Mouse (Mus musculus) frontal cortex, postnatal 25 days (tissue): ENCODE measurements at regions not wholly inside any gene's neighbourhood (a gene's known extent, or its start where the extent isn't known, plus 50 kb on each side); places are given as distances from the start of the nearest gene placed in this dataset.

Experiments
- DNase-seq, 2 experiments: peaks; one replicate each; pipeline ENCODE4 v3.0.0; 2022; ENCODE audit warnings: low spot score in 2 of 2

GRCm38 (mm10) chr17:45866876-45867652 lies 133.4 kb upstream of the 1600014C23Rik start:
- no peak for DNase-seq

- no peak for DNase-seq
Observed at GRCm38 (mm10) chr17:45866346-45866745, 132.7 kb upstream of the 1600014C23Rik start.

- DNase-seq = no peak
Observed at GRCm38 (mm10) chr17:45865944-45866343, 132.3 kb upstream of the 1600014C23Rik start.

GRCm38 (mm10) chr17:45863471-45864205 lies 130.0 kb upstream of the 1600014C23Rik start:
- no peak for DNase-seq

- no peak for DNase-seq
Observed at GRCm38 (mm10) chr17:45863031-45863430, 129.4 kb upstream of the 1600014C23Rik start.

GRCm38 (mm10) chr17:45859441-45859840 lies 125.8 kb upstream of the 1600014C23Rik start:
- no peak for DNase-seq

- DNase-seq = no peak
Observed at GRCm38 (mm10) chr17:45853931-45854653, 120.4 kb upstream of the 1600014C23Rik start.

GRCm38 (mm10) chr17:45852402-45852801 lies 118.8 kb upstream of the 1600014C23Rik start:
- DNase-seq = no peak

GRCm38 (mm10) chr17:45851723-45852396 lies 118.2 kb upstream of the 1600014C23Rik start:
- no peak for DNase-seq

GRCm38 (mm10) chr17:45850976-45851375 lies 117.3 kb upstream of the 1600014C23Rik start:
- no peak for DNase-seq

GRCm38 (mm10) chr17:45850174-45850573 lies 116.5 kb upstream of the 1600014C23Rik start:
- no peak for DNase-seq

GRCm38 (mm10) chr17:45848605-45849004 lies 115.0 kb upstream of the 1600014C23Rik start:
- no peak for DNase-seq

GRCm38 (mm10) chr17:45847701-45848378 lies 114.2 kb upstream of the 1600014C23Rik start:
- no peak for DNase-seq

GRCm38 (mm10) chr17:45845832-45846231 lies 112.2 kb upstream of the 1600014C23Rik start:
- no peak for DNase-seq

GRCm38 (mm10) chr17:45836731-45837130 lies 103.1 kb upstream of the 1600014C23Rik start:
- DNase-seq = no peak

GRCm38 (mm10) chr17:45836253-45836652 lies 102.6 kb upstream of the 1600014C23Rik start:
- DNase-seq = no peak

- DNase-seq = no peak
Observed at GRCm38 (mm10) chr17:45834518-45835071, 101.0 kb upstream of the 1600014C23Rik start.

- no peak for DNase-seq
Observed at GRCm38 (mm10) chr17:45830324-45830723, 96.7 kb upstream of the 1600014C23Rik start.

GRCm38 (mm10) chr17:45829571-45829970 lies 95.9 kb upstream of the 1600014C23Rik start:
- no peak for DNase-seq

GRCm38 (mm10) chr17:45828843-45829242 lies 95.2 kb upstream of the 1600014C23Rik start:
- DNase-seq = no peak

GRCm38 (mm10) chr17:45828284-45828824 lies 94.7 kb upstream of the 1600014C23Rik start:
- no peak for DNase-seq
